Mouse (Mus musculus) forebrain, embryonic 12.5 days (tissue): ENCODE measurements around the gene Lrrc36. TPM values are rescaled to one million over a fixed set of nuclear protein-coding genes. Genes with fewer than 3 reads are reported as not detected.

Experiments
- ATAC-seq: fragments of 200-750 bp; cut with Nextera tagmentation; 2 replicates; pipeline ENCODE4 v1.8.0; 2017; ENCODE audit warnings: moderate TSS enrichment; ENCODE audit not compliant: low FRiP score
- H3K27ac ChIP-seq: fragments of 300-500 bp; sonication (generic); 2 replicates; pipeline ENCODE4 v1.5.1; 2016; ENCODE audit warnings: mild to moderate bottlenecking
- H3K27me3 ChIP-seq: fragments of 300-500 bp; sonication (generic); 2 replicates; pipeline ENCODE4 v1.6.1; 2016; ENCODE audit warnings: mild to moderate bottlenecking
- H3K36me3 ChIP-seq: fragments of 300-500 bp; sonication (generic); replicated peaks from 2 replicates; pipeline ENCODE4 v1.6.1; 2016; ENCODE audit warnings: mild to moderate bottlenecking
- H3K4me1 ChIP-seq: fragments of 300-500 bp; sonication (generic); 2 replicates; pipeline ENCODE4 v1.6.1; 2016
- H3K4me2 ChIP-seq: fragments of 300-500 bp; sonication (generic); 2 replicates; pipeline ENCODE4 v1.6.1; 2016; ENCODE audit warnings: mild to moderate bottlenecking, moderate library complexity
- H3K4me3 ChIP-seq: fragments of 300-500 bp; sonication (generic); replicated peaks from 2 replicates; pipeline ENCODE4 v1.5.1; 2016; ENCODE audit warnings: mild to moderate bottlenecking
- H3K9ac ChIP-seq: fragments of 300-500 bp; sonication (generic); 2 replicates; pipeline ENCODE4 v1.6.1; 2016; ENCODE audit warnings: mild to moderate bottlenecking
- H3K9me3 ChIP-seq: fragments of 300-500 bp; sonication (generic); 2 replicates; pipeline ENCODE4 v1.6.1; 2016
- WGBS: fragments of 180-500 bp; shearing (Covaris S2); methylation state at CpG from one replicate; pipeline ENCODE4 v1.1.7; 2016; 5-methylcytosine and 5-hydroxymethylcytosine counted together
- polyA plus RNA-seq: library from polyadenylated mRNA; unstranded; fragments of >200 nt; fragmentation: Nextera tagmentation; extraction: Ambion mirVana; gene quantifications from 2 replicates; pipeline ENCODE4 v1.2.1, GENCODE M21; 2016

Lrrc36 gene
- 1.2 and 1.4 TPM in 2 replicates for polyA plus RNA-seq

DNA sequence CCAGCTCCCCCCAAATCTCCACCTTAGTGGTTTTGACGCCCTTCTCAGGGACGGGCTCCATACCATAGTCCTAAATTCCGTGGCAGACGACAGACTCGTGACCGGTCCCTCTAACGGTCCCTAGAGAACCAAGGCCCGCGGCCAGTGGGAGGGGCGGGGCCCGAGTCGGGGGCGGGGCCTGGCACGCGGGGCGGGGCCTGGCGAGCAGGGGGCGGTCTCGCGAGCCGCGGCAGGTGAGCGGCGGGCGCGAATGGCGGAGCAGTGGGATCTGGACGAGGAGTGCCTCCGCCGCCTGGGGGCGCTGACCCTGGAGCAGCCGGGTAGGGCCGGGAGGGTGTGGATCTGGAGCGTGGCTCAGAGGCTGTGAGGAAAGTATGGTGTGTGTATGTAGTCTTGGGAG is at the start of gene Lrrc36, which contains the start of gene Kctd19:
Lrrc36 (plus strand) TSS at position 181 of the 400 bp plus-strand sequence.
Kctd19 (minus strand) TSS at position 112 of the 400 bp plus-strand sequence.
- no peak within 1 kb of the TSS for H3K27ac ChIP-seq
- peaks cover 17% of the 10 kb centered on the region for H3K27me3 ChIP-seq
- H3K9ac ChIP-seq = peak within 1 kb of the TSS; percentile 36
- peak within 1 kb of the TSS; percentile 36 for H3K4me3 ChIP-seq
- ATAC-seq = peak; percentile 64
- 2% methylated on average over 34 of the region's 34 CpGs for WGBS
- H3K4me2 ChIP-seq = peak within 1 kb of the TSS; percentile 59
- H3K9me3 ChIP-seq = 0 out of 2 replicates have a peak, but pooled peaks cover 3% of the 10 kb centered on the region
- H3K4me1 ChIP-seq = peaks cover 7% of the 10 kb centered on the region
- no peaks in the 10 kb centered on the region for H3K36me3 ChIP-seq

DNA sequence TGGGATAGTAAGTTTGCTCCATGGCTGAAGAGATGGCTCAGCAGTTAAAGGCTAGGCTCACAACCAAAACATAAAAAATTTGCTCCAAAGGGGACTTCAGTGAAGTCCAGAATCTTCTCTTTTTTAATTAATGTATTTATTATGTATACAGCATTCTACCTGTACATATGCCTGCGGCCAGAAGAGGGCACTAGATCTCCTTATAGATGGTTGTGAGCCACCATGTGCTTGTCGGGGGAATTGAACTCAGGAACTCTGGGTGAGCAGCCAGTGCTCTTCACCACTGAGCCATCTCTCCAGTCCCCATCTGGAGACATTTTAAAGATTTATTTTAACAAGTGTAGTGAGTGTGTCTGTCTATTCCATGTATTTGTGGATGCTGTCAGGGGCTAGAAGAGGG is 46.3 kb upstream of the Lrrc36 start:
- Histone ChIP-seq H3K9me3 (no peaks in the 10 kb centered on the region), H3K4me3 (no peak overlapping the region), H3K4me1 (no peaks in the 10 kb centered on the region), H3K36me3 (peaks cover 45% of the 10 kb centered on the region), H3K4me2 (no peak overlapping the region), H3K27ac (no peak overlapping the region), H3K9ac (no peak overlapping the region), H3K27me3 (no peaks in the 10 kb centered on the region)
- WGBS = 62% methylated on average over 2 of the region's 2 CpGs
- no peak for ATAC-seq

DNA sequence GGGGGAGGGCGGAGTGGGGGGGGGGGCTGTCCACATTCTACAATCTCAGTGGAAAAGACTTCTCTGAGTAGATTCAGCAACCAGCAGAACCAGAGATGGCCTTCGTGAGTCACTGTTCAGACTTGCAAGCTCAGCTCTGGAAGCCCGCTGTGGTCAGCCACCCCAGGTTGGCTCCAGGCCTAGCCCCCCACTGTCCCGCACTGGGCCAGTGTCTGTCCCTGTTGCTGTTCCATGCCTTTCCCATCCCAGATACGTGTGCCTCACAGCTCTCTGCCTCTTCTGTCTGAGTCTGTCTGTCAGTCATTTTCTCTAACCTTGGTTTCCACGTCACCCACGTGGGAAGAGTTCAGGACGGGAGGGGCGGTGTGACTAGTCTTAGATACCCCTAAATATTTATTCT is 40.9 kb upstream of the Lrrc36 start:
- no peak for ATAC-seq
- peaks cover 4% of the 10 kb centered on the region; the same call in 1 of the 2 replicates for H3K27me3 ChIP-seq

DNA sequence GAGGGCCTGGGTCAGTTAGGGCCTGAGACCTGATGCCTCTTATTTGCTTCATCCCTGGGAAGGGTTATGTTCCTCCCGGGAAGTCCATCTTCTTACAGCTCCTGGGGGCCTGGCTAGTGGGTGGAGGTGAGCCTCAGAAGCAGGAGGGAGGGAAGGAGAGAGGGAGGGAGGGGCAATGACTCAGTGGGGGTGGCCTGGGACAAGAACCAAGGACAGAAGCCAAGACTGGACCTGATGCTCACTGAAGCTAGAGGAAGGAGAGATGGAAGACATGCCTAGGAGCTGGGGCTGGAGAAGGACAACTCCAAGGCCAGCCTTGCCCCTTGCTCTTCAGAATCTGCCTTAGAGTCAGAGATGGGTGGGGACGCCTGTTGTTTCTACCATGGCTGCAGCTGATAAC is 40.3 kb upstream of the Lrrc36 start, which contains the start of gene Plekhg4:
Plekhg4 (plus strand) TSS at position 243 of the 400 bp plus-strand sequence.
- WGBS = 73% methylated on average over 2 of the region's 2 CpGs

More for the DNA sequence above, 40.9 kb upstream of the Lrrc36 start:
- H3K36me3 ChIP-seq = peaks cover 16% of the 10 kb centered on the region
- no peak overlapping the region for H3K9ac ChIP-seq
- H3K4me3 ChIP-seq = no peak overlapping the region
- 78% methylated on average over 9 of the region's 9 CpGs for WGBS
- H3K27ac ChIP-seq = no peak overlapping the region
- H3K4me2 ChIP-seq = no peak overlapping the region
- H3K9me3 ChIP-seq = peaks cover 5% of the 10 kb centered on the region
- peaks cover 8% of the 10 kb centered on the region; the same call in 1 of the 2 replicates for H3K4me1 ChIP-seq

DNA sequence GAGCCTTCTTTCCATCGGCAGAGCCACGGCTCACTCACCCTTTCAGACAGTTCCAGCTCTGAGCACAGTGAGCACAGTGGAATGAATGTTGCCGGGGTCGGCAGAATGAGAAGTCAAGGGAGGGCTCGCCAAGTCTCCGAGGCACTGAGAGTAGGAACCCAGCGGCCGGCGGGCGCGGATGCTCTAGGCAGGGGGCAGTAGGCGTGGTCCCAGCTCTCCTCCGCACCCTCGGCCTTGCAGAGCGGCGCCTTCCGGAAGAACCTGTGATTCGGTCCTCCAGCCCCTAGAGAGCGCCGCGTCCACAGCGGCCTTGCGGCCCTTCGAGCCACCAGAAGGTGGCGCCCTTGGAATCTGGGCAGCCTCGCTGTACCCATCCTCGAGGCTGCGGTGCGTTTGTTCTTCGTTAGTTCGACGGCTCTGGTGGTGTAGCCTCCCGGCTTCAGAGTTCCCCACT is 38.8 kb upstream of the Lrrc36 start:
- Histone ChIP-seq H3K4me2 (peak overlapping the region; percentile 45), H3K27ac (no peak overlapping the region), H3K36me3 (no peaks in the 10 kb centered on the region; the same call in 1 of the 2 replicates), H3K4me3 (peak overlapping the region; percentile 19), H3K27me3 (peaks cover 4% of the 10 kb centered on the region; the same call in 1 of the 2 replicates), H3K9me3 (peaks cover 5% of the 10 kb centered on the region), H3K9ac (no peak overlapping the region), H3K4me1 (peaks cover 13% of the 10 kb centered on the region)
- ATAC-seq = peak; percentile 62
- 29% methylated on average over 33 of the region's 33 CpGs for WGBS

More for the DNA sequence above, 40.3 kb upstream of the Lrrc36 start, which contains the start of gene Plekhg4:
- Histone ChIP-seq H3K27me3 (peaks cover 4% of the 10 kb centered on the region; the same call in 1 of the 2 replicates), H3K27ac (no peak within 1 kb of the TSS), H3K4me3 (no peak within 1 kb of the TSS), H3K4me2 (peak within 1 kb of the TSS; percentile 45), H3K9ac (no peak within 1 kb of the TSS), H3K36me3 (peaks cover 11% of the 10 kb centered on the region), H3K9me3 (peaks cover 5% of the 10 kb centered on the region), H3K4me1 (peaks cover 8% of the 10 kb centered on the region; the same call in 1 of the 2 replicates)
- ATAC-seq = no peak

DNA sequence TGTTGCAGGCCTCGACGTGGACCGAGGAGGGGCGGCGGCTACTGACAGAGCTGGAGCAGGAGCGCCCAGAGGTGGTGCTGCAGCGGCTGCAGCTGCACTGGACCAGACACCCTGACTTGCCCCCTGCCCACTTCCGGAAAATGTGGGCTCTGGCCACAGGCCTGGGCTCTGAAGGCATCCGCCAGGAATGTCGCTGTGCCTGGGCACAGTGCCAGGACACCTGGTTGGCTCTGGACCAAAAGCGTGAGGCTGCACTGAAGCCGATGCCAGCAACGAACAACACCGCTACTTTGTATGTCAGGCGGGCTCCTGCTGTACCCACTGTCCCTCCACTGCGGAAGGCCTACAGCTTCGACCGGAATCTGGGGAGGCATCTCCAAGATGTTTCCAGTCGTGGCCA is 34.7 kb upstream of the Lrrc36 start:
- Histone ChIP-seq H3K27ac (no peak overlapping the region), H3K4me2 (no peak overlapping the region), H3K27me3 (peaks cover 4% of the 10 kb centered on the region; the same call in 1 of the 2 replicates), H3K9me3 (peaks cover 5% of the 10 kb centered on the region), H3K36me3 (no peaks in the 10 kb centered on the region), H3K9ac (no peak overlapping the region), H3K4me1 (peaks cover 13% of the 10 kb centered on the region), H3K4me3 (no peak overlapping the region)
- no peak for ATAC-seq
- WGBS = 74% methylated on average over 19 of the region's 19 CpGs

DNA sequence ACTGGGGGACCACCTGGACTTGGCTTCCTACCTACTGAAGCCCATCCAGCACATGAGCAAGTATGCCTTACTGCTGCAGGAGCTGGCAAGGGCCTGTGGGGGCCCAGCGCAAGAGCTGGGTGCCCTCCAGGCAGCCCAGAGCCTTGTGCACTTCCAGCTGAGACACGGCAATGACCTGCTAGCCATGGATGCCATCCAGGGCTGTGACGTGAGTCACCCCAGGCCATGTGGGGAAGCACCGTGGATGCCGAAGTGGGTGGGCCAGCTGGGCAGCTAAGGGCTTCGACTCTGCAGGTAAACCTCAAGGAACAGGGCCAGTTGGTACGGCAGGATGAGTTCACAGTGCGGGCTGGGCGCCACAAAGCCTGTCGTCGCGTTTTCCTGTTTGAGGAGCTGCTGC is 33.1 kb upstream of the Lrrc36 start:
- H3K27ac ChIP-seq = no peak overlapping the region
- H3K4me1 ChIP-seq = peaks cover 5% of the 10 kb centered on the region; the same call in 1 of the 2 replicates
- H3K9ac ChIP-seq = no peak overlapping the region
- no peak overlapping the region for H3K4me3 ChIP-seq
- no peaks in the 10 kb centered on the region for H3K36me3 ChIP-seq
- no peak for ATAC-seq
- WGBS = 88% methylated on average over 12 of the region's 12 CpGs
- H3K27me3 ChIP-seq = no peaks in the 10 kb centered on the region
- no peak overlapping the region for H3K4me2 ChIP-seq
- H3K9me3 ChIP-seq = no peaks in the 10 kb centered on the region

DNA sequence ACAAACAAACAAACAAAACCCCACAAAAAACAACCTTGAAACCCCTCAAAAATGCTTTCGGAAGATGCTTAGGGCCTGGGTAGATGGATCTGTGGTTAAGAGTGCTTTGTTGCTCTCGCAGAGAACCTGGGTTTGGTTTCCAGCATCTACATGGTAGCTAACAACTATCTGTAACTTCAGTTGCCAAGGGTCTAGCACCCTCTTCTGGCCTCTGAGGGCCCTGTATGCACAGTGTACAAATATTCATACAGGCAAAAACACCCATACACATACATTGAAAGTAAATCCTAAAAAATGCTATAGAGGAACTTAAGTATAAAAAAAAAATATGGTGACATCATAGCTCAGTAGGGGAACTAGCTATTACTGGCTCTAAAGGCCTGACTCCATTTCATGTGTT is 29.3 kb upstream of the Lrrc36 start:
- Histone ChIP-seq H3K9ac (no peak overlapping the region), H3K4me2 (no peak overlapping the region), H3K4me1 (peaks cover under 1% of the 10 kb centered on the region; the same call in 1 of the 2 replicates), H3K27me3 (no peaks in the 10 kb centered on the region), H3K9me3 (no peaks in the 10 kb centered on the region), H3K36me3 (no peaks in the 10 kb centered on the region), H3K4me3 (no peak overlapping the region), H3K27ac (no peak overlapping the region)
- ATAC-seq = no peak
- 92% methylated on average over 2 of the region's 2 CpGs for WGBS

DNA sequence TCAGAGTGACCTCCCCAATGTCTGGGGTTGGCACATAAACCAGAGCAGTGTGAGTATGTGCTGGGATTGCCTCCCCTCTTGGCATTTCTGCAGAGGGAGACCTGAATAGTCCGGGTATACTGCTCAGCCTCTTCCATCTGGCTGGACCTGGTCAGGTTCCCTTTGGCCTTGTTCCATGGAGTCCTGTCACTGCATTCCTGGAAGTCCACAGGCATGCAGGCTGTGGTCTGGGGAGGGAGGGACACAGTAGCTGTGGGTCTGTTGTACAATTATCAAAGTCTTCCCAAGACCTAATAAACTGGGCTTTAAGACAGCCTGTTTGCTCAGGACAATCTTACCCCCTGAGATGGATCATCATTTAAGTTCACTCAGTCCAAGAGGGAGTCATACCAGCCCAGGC is 26.2 kb upstream of the Lrrc36 start:
- Histone ChIP-seq H3K27ac (no peak overlapping the region), H3K9me3 (no peaks in the 10 kb centered on the region), H3K36me3 (no peaks in the 10 kb centered on the region), H3K4me2 (no peak overlapping the region), H3K27me3 (no peaks in the 10 kb centered on the region), H3K4me1 (no peaks in the 10 kb centered on the region), H3K9ac (no peak overlapping the region), H3K4me3 (no peak overlapping the region)
- no peak for ATAC-seq
- WGBS = 80% methylated on average over 1 of the region's 1 CpGs

DNA sequence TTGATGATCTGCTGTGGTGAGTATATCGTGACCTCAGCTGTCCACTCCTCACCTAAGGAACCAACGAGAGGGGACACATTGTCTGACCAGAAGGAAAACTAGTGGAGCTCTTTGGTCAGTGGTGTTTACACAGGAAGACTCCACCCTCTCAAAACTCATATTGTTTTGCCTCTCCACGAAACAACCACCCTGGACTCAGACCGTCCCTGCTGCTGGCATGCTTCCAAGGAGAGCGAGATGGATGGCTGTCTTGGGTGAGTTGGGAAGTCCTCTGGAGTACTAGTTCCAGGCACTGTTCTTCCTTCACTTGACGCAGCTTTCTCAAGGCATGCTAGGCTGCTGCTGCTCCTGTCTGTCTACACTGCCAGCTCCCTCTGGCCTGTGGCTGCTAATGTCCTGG is 24.3 kb upstream of the Lrrc36 start:
- Histone ChIP-seq H3K27ac (no peak overlapping the region), H3K4me1 (no peaks in the 10 kb centered on the region), H3K4me3 (no peak overlapping the region), H3K9ac (no peak overlapping the region), H3K9me3 (no peaks in the 10 kb centered on the region), H3K4me2 (no peak overlapping the region), H3K27me3 (no peaks in the 10 kb centered on the region), H3K36me3 (no peaks in the 10 kb centered on the region)
- WGBS = 91% methylated on average over 6 of the region's 6 CpGs
- no peak for ATAC-seq

DNA sequence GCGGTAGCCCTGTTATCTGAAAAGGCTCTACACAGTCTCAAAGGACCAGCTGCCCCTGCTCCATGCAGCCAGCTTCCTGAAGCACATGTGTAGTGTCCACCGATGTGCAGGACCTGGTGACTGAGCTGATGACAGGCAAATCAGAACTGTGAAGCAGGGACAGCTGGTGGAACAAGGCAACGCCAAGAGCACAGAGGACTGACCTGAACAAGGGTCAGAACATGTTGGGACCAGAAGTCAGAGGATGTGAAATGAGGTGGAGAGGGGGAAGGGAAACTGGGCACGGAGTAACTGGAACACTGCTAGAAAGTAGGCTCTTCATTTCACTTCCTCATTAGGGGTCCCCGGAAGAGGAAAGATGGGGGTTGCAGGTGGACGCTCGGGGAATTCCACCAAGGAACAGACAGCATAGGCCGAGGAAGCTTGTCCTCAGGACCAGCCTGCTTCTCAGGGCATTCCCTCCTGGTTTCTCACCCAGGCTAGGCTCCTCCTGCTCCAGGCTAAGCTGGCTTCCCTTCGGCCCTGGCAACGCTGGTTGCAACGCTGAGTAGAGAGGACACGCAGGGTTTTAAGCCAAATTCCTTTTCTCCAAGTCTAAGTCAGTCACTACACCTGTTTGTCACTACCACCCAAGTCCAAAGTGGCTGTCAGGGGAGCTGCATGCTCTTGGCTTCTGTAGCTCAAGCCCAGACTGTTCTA is 20.1 kb upstream of the Lrrc36 start:
- Histone ChIP-seq H3K9ac (no peak overlapping the region), H3K4me1 (no peaks in the 10 kb centered on the region), H3K36me3 (no peaks in the 10 kb centered on the region), H3K4me3 (no peak overlapping the region), H3K4me2 (no peak overlapping the region), H3K27ac (no peak overlapping the region), H3K27me3 (no peaks in the 10 kb centered on the region), H3K9me3 (no peaks in the 10 kb centered on the region)
- 90% methylated on average over 12 of the region's 12 CpGs for WGBS
- ATAC-seq = no peak

DNA sequence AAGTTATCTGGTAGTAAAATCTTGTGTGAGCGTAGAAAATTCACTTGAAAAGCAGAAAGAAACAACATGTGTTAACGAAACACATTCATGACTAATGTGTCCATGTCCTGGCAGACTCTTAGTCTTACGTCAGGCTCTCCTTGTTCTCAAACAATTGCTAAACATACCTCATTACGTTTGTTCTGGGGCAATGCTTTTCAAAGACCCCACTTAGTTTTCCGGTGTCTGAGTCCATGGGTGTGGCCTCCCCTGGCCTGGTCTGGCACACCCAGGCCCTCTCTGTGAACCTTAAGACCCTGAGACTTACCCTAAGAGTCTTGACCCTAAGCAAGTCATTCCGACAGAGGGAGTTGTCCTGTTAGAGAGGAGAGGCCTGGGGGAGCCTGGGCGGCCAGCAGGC is 19.5 kb upstream of the Lrrc36 start:
- Histone ChIP-seq H3K9me3 (no peaks in the 10 kb centered on the region), H3K27ac (no peak overlapping the region), H3K4me2 (no peak overlapping the region), H3K9ac (no peak overlapping the region), H3K4me1 (no peaks in the 10 kb centered on the region), H3K4me3 (no peak overlapping the region), H3K27me3 (no peaks in the 10 kb centered on the region), H3K36me3 (no peaks in the 10 kb centered on the region)
- no peak for ATAC-seq
- WGBS = 57% methylated on average over 7 of the region's 7 CpGs
